Mouse (Mus musculus): ENCODE measurements at regions not wholly inside any gene's neighbourhood (a gene's known extent, or its start where the extent isn't known, plus 50 kb on each side); places are given as distances from the start of the nearest gene placed in this dataset.

- no peak for TF ChIP-seq MAFK (IDR thresholded peaks at IDR 0.05; ENCODE audit: insufficient read depth, low read depth, low read length)
- TF ChIP-seq CHD2 (IDR thresholded peaks at IDR 0.05; ENCODE audit: low read depth, low read length) = no peak
- TF ChIP-seq HCFC1 (IDR thresholded peaks at IDR 0.05; ENCODE audit: borderline replicate concordance, insufficient read depth, low read length) = no peak
- TF ChIP-seq ZC3H11A (IDR thresholded peaks at IDR 0.05; ENCODE audit: borderline replicate concordance, low read depth, low read length) = no peak
- no peak for TF ChIP-seq ZNF384 (IDR thresholded peaks at IDR 0.05; ENCODE audit: low read depth, low read length)
Measured at GRCm38 (mm10) chr4:81953023-81953422, 510.4 kb upstream of the Mpdz start.
